Mouse (Mus musculus) activated CD4-positive, CD25-positive, alpha-beta regulatory T cell, adult 4 months (primary cell): Measurements from ENCODE around the gene Cd9. TPM values are rescaled to one million over a fixed set of nuclear protein-coding genes. Genes with fewer than 3 reads are reported as not detected.

ENCODE experiments used
- ATAC-seq: one replicate; pipeline ENCODE4 v1.8.0; 2017
- polyA plus RNA-seq, 2 experiments: library from polyadenylated mRNA; unstranded; fragments of 100-300 nt; shearing (Covaris generic); gene quantifications; one replicate each; pipeline ENCODE4 v1.2.1; 2017

The Cd9 gene
- polyA plus RNA-seq, 2 experiments from 2014 or later, result 73.3 to 104 TPM

DNA sequence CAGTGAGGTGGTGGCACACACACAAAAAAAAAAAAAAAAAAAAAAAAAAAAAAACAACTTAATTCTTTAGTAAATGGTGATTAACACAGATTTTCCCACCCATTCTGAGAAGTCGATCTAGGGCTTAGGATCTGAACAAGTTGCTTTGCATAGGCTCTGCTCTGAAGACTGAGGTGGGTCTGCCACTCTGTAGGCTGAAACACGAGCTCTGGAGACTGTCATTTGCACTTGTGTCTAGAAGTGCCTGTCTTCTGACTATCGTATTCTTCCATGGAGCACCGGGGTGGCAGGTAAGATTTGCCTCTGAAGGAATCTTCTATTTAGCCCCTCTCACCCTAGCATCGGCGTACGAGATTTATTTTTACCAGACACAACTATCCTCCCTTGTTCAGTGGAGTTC lies 62.1 kb downstream of the Cd9 start:
- ATAC-seq, result no peak

DNA sequence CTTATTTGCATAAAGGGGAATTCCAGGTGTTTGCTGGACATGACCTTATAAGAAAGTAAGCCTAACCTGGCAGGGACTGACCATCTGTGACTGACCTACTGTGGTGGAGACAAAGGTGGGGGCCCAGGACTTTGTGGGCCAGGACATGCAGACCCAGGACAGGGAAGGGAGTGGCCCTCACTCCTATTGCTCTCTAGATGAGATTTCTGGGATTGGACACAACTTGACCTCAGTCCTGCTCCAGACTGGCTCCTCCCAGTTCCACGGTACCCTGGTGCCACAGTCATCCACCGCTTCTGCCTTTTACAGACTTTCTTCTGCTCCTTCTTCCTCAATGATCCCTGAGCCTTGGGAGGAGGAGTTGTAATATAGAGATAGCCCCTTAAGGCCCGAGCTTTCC lies 63.6 kb downstream of the Cd9 start:
- no peak for ATAC-seq

DNA sequence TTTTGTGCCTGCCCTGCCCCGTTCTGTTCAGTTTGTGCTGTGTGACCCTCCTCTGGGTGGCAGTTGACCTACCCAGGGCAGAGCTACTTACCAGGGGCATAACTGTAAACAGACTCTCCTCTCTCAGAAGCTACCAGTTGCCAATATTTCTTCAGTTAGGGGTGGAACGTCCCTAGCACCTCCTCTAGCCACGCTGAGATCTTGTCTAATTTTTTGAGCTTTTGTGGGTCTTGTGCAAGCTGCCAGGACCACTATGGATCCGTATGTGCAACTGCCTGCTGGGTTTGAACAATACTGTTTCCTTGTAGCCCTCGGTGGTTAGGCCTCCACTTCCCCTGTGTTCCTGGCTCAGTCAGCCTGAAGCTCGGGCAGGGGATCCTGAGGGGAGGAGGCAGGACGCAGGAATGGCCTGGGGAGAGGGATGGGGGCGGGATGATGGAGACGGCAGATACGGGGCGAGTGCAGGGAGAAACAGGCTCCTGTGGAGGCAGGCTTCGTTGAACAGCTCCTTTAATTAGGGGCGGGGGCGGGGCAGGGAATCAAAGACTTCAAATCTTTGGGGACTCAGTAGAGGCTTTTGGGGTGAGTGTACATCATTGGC lies 64.1 kb downstream of the Cd9 start:
- ATAC-seq, result no peak

DNA sequence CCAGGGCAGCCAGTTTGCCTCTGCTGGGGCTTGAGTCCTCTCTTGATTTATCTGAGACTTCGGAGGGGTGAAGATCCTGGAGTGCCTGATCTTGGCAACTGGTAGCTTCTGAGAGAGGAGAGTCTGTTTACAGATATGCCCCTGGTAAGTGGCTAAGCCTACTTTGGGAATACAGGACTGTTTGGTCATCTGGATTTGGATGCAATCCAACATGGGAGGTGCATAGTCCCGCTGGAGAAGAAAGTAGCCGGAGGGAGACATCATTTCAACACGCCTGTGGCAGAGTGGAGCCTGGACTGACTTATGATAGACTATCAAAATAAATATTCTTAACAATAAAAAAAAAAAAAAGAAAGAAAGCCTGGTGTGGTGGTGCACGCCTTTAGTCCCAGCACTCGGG lies 64.8 kb downstream of the Cd9 start:
- no peak for ATAC-seq

DNA sequence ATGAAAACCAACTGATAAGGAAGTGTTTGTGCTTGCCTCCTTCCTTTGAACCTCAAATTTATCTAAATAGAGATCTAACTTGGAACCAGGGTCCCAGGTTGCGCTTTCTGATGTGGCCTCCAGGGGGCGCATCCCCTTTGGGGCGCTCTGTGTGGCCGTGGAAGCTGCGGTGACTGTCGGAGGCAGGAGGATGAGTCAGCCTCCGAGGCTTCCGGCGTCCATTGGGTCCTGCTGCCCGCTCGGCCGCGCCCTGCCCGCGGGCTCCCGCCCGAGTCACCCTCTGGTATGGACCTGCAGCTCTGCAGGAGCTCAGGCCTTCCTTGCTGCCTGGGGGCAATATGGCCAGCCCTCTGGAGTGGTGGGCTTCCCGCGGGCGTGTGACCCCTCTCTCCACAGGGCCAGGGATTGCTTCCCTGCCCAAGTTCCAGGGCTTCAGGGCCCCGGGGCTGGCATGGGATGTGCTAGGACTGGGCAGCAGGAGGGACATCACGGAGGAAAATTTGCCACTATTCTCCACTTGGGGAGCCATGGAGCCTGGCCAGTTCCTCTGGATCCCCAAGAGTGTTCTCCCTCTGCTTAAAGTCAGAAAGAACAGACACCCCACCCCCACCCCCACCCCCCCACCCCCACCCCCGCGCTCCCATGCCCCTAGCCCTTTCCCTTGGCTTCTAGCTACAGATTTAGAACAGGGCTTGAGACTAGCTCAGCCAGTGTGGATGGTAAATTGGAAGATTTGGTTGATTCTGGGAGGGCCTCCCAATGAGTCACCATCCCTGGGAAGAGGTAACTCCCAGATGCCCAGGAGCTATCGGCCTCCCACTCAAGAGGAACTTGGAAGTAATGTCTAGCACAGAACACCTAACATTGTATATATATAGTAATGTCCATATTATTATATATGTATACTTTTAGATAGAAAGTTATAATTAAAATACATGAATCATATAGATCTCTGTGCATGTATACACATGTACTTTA lies 67.9 kb downstream of the Cd9 start:
- ATAC-seq, result peak; percentile 75

DNA sequence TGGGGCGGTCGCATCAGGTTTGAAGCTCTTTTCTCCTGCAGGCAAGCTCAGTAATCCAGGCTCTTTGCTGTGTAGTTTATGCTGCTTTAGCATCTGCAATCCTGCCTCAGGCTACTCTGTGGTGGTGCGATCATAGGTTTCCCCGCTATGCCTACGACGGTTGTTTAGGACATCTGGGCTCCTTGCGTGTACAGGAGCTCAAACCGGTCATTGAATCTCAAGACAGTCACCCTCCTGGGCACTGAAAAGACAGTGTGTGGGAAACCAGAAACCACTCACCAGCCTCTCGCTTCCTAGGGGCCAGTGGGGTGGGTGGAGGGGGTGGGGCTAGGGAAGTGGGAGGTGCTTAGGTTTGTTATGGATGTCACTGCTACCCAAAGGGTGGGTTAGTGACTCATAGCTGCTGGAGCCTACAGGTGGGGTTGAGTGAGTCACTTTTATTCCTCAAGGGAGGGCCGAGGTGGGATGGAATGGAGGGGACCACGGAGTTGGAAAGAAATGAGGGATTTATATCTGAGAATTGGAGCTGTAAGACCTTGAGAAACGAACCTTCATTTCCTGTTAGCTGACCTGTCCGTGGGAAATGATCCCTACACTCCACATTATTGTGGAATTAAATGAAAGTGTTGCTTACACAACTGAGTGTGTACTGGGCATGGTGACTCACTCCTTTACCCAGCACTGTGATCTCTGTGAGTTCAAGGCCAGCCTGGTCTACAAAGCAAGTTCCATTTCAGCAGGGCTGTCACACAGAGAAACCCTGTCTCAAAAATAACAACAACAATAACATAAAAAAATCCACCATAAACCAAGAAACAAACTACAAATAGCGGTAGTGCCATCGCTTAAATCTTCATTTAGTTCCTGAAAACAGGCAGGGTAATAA lies 69.1 kb downstream of the Cd9 start:
- peak; percentile 40 for ATAC-seq

DNA sequence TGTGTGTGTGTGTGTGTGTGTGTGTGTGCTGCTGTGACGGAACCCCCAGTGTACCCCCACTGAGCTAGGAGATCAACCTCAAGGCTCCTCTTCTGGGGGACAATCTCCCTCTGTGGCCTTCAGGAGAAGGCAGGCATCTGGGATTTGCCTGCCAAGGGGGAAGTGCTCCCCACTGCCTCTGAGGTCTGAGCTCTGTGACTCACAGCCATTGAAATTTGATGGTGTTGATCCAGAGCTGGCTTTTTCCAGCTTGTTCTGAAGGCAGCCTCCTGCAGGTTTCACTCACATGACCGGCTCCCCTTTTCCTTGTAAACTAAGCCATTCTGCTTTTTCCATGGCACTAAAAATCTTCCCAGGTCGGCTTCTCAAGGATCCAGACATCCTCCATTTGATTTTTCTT lies 70.4 kb downstream of the Cd9 start:
- ATAC-seq, result no peak

DNA sequence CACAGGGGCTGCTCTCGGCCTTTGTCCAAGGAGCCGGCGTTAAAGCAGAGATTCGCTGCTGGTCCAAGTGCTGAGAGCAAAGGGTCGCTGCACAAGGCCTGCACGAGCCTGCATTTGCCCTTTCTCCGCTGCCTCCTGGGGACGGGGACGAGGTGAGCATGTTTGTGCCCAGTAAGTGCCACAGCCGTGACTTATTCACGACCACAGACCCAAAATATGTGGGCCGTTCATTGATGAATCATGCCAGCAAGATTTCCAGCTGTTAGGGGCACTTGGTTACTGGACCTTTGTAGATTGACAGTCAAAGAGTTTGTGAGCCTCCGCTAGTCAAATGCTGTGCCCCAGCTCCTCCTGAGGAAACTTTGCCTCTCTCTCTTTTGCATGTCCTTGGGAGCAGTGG lies 71.1 kb downstream of the Cd9 start:
- no peak for ATAC-seq

DNA sequence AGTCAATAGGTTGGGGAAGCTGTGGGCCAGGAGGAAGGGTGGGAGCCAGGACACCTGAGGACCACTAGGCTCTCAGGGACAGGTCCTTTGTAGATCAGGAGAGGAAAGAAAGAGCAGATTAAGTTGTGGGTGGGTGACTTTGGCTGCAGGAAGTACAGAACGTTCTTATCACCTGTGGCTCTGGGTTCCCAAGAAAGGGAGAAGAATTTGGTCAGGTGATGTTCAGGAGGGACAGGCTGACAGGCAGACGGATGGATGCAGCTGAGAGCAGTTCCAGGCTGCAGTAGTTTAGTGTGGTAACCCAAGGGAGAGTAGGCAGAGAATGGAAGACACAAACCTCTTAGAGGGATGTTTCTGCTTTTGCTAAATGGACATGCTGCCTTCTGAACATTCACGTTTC lies 71.5 kb downstream of the Cd9 start:
- ATAC-seq, result no peak

DNA sequence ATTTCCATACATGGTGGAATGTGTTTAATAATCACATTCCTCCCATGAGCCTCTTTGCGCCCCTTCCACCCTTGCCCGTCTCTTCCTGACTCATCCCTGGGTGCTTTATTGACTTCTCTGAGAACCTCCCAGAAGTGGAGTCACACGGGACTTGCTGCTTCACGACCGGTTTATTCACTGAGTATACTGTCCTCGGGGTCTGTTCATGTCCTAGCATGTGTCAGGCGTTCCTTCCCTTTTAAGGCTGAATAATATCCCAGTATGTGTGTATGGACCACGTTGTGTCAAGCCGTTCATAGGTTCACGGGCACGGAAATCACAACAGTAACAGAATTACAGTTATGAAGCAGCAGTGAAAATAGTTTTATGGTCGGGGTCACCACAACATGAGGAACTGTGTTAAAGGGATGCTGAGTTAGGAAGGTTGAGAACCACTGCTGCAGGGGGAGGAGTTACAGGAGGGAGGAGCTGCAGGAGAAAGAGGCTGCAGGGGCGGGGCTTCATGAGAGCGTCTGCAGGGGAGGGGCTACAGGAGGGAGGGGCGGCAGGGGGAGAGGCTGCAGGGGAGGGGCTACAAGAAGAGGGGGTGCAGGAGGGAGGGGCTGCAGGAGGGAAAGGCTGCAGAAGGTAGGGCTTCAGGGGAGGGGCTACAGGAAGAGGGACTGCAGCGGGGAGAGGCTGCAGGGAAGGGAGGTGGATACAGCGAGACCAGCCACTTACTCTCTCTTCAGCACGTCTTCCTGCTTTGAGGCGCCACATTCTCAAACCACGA lies 72.4 kb downstream of the Cd9 start:
- peak; percentile 48 for ATAC-seq

DNA sequence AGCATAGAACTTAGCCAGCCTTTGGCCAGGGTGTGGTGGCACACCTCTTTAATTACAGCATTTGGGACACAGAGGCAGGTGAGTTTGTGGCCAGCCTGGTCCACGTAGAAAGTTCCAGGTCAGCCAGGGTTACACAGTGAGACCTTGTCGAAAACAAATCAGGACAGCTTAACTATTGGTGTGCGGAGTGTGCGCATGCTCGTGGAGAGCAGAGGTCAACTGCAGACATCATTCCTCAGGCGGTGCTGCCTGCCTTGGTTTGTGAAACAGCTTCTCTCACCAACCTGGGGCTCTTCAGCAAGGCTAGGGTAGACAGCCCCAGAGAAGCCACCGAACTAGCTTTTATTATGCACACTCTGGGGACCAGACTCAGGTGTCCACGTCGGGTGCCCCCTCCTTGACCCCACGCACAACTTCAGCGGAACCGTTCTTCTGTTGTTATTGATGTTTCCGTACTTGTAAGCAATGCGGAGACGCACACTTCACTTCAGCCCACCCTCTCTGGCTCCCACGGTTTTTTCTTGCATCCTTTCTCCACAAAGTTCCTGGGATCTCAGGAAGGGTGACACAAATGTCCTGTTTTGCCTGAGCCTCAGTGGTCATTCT lies 74.0 kb downstream of the Cd9 start:
- ATAC-seq, result no peak

DNA sequence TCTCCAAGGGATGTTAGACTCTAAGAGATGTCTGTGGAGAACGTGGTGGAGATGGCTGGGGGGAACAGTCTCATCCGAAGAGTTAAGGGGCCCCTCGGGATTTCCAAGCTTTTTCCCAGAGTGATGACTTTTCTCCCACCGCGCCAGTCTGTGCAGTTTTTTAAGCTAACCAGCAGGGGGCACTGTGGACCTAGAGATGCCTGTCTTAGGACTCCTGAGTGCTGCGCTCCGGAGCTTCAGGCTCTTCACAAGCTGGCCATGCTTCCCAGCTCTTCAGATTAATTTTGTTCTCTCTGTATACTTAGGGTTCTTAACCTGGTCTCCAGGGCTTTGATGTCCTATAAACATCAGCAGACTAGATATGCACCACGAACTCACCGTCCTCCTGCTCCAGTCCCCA lies 75.8 kb downstream of the Cd9 start:
- no peak for ATAC-seq

DNA sequence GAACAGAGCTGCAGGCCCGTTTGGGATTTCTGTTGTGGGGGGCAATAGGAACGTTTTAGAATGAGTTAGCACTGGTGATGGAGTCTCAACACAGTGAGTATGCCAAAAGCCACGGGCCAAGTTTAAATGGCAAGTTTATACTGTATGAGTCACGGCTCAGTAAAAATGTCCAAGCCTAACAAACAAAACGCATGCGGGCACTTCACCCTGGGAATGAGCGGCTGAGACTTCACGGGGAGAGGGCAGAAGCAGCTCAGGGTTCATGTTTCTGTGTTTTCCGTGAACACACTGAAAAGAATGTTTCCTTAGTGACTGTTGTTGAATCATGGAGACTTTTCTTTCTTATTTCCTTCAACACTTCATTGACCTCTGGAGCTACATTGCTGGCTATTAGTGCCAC lies 81.3 kb downstream of the Cd9 start:
- ATAC-seq, result no peak

DNA sequence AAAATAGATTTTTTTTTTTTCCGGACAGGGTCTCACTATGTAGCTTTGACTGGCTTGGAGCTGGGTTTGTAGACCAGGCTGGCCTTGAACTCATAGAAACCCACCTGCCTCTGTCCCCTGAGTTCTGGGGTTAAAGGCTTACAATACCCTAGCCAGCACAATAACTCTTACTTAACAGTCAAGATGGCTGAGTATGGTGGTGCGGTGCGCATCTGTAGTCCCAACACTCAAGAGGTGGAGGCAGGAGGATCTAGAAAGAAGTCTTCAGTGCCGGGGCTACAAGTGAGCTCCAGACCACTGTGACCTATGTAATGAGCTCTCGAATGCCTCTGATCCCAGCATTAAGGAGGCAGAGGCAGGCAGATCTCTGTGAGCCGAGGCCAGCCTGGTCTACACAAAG lies 82.9 kb downstream of the Cd9 start:
- ATAC-seq, result no peak

DNA sequence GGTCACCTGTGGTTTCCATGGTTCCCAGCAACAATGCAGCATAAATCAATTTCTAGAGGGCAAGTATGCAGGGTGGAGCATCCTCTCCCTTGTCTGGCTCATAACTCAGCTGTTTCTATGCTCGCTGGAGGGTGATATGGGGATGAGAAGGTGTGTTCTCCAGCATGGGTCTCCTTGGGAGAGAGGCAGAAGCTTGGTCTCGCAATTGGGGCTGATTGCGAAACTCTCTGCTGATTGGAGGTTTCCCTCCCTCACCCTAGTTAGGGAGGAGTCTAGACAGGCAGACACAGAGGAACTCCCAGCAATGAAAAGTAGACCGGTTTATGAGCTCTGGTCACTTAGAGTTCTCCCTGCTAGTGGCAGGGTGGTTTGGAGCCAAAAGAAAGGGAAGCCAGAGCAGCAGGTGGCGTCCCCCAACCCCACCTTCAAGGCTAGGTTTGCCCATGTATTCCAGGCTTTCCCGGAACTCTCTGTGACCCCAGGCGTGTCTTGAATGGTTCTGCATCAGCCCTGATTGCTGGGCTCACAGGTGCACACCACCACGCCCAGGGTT lies 83.5 kb downstream of the Cd9 start:
- ATAC-seq, result no peak

DNA sequence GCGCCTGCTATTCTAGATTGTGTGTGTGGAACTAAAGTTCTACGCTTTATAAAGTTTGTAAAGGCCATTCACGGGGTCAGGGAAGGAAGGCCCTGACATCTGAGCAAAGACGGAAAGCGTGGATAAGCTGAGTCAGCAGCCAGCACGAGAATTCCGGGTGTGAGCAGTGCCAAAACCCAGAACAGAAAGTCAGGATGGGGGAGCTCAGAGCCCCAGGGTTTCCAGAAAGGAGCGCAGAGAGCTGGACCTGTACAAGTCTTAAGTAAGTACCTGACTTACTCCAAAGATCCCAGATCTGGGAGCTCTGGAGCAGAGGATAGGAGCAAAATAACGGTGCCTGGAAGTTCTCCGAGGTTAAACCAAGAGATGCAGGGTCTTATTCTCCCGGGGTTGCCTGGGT lies 84.0 kb downstream of the Cd9 start:
- ATAC-seq, result no peak

Other genes with a start within 250 kb of the Cd9 start
- gene Tuba3a, start 208.7 kb downstream of the Cd9 start, polyA plus RNA-seq, result 1 to 10 TPM; 1.3 to 1.8 TPM
- gene Ltbr, start 180.9 kb downstream of the Cd9 start, polyA plus RNA-seq, result not detected
- gene Scnn1a, start 174.1 kb downstream of the Cd9 start, polyA plus RNA-seq, result not detected
- 10 to 100 TPM; 20.2 to 25.5 TPM for gene Tnfrsf1a, start 145.4 kb downstream of the Cd9 start, polyA plus RNA-seq
- not detected for gene Plekhg6, start 114.0 kb downstream of the Cd9 start, polyA plus RNA-seq
- under 1 TPM in 1 of 2 experiments, not detected in 1; 0.20 TPM for gene Vwf, start 52.0 kb upstream of the Cd9 start, polyA plus RNA-seq
- gene Ano2, start 195.6 kb upstream of the Cd9 start, polyA plus RNA-seq, result not detected